Mouse (Mus musculus): Measurements from ENCODE around the gene Enpp3. TPM values are rescaled to one million over a fixed set of nuclear protein-coding genes. Genes with fewer than 3 reads are reported as not detected.

Enpp3 gene
- polyA plus RNA-seq, 1 experiment = 0.28 TPM

DNA sequence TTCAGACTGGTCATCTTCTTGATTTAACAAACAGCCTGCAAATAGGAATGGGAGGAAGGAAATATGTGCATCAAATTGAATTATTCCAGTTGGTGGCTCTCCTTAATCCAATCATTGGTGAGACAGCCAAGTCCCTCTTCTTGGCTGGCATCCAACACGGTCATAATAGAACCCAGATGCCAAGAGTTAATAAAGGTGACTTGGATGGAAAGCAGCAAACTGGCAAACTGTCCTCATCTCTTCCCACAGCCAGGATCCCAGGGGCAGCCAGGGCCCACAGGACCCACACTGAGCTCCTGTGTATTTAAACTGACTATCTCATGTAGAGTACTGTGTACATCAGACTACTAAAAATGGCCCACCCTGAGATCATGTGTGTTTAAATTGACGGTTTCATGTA lies 104.2 kb downstream of the Enpp3 start:
- 92% methylated on average over 2 of the region's 2 CpGs for WGBS
- Histone ChIP-seq H3K27ac (ENCODE audit: insufficient read depth, low read length) (no peak overlapping the region), H3K27me3 (ENCODE audit: control insufficient read depth, insufficient read depth, low read length) (no peaks in the 10 kb centered on the region), H3K4me3 (ENCODE audit: extremely low read depth, insufficient read depth, insufficient read length) (no peak overlapping the region), H3K4me1 (ENCODE audit: control insufficient read depth, insufficient read depth, insufficient read length) (no peaks in the 10 kb centered on the region), H3K36me3 (ENCODE audit: control insufficient read depth, insufficient read depth, low read length) (no peaks in the 10 kb centered on the region)
- TF ChIP-seq CTCF (IDR thresholded peaks at IDR 0.05; ENCODE audit: extremely low read depth, insufficient read depth, insufficient read length, insufficient replicate concordance) (no peak), POLR2A (IDR thresholded peaks at IDR 0.05; ENCODE audit: low read depth, low read length) (no peak)
- no peak for DNase-seq (ENCODE audit: low read depth in 1 of 2, low spot score in 2 of 2)

DNA sequence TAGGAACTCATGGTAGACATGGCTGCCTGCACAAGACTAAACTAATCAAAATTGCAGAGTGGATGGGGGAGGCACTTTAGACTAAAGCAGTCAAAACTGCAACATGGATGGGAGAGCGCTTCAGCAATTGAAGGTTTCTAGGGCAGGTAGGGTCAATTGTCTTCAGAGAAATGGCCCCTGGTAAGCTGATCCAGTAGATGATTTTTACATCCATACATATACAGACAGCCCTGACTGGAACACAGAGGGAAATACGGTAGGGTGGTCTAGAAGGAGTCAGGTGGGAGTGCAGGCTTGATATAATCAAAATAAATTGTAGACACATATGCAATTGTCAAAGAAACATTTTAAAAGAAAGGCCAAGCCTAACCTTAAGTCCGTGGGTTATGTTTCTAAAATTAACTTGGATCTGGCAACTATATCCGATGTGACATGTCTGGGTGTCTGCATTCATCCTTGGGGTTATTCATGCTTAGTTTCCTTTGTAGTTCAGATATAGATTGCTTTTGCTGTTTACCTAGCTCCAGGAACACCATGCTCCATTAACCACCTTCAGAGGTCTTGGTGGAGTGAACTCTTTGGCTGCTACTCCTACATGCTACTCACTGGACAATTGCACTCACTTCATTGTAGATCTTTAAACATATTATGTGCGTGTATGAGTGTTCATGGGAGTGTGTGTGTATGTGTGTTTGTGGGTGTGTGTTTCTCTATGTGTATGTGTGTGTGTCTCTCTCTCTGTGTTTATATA lies 107.4 kb downstream of the Enpp3 start:
- Histone ChIP-seq H3K4me3 (ENCODE audit: extremely low read depth, insufficient read depth, insufficient read length) (no peak overlapping the region), H3K27me3 (ENCODE audit: control insufficient read depth, insufficient read depth, low read length) (no peaks in the 10 kb centered on the region), H3K36me3 (ENCODE audit: control insufficient read depth, insufficient read depth, low read length) (no peaks in the 10 kb centered on the region), H3K27ac (ENCODE audit: insufficient read depth, low read length) (no peak overlapping the region), H3K4me1 (ENCODE audit: control insufficient read depth, insufficient read depth, insufficient read length) (no peaks in the 10 kb centered on the region)
- WGBS = 95% methylated on average over 5 of the region's 5 CpGs
- TF ChIP-seq CTCF (IDR thresholded peaks at IDR 0.05; ENCODE audit: extremely low read depth, insufficient read depth, insufficient read length, insufficient replicate concordance) (no peak), POLR2A (IDR thresholded peaks at IDR 0.05; ENCODE audit: low read depth, low read length) (no peak)
- no peak for DNase-seq (ENCODE audit: low read depth in 1 of 2, low spot score in 2 of 2)

DNA sequence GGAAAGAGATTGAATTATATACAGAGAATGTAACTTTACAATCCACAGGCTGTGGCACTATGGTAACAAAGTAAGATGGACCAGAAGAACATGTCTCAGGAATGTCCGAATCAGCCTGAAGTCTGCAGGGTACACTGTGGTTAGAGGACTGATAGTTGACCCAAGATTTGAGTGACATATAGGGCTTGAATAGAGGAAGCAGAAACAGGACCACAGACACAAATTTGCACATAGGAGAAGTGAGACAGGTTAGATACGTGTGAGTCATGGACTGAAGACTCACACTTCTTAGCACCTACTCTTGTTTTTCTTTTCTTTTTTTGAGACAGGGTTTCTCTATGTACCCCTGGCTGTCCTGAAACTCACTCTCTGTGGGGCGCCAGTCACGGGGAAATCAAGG lies 115.1 kb downstream of the Enpp3 start:
- Histone ChIP-seq H3K4me3 (ENCODE audit: extremely low read depth, insufficient read depth, insufficient read length) (no peak overlapping the region), H3K27ac (ENCODE audit: insufficient read depth, low read length) (no peak overlapping the region), H3K27me3 (ENCODE audit: control insufficient read depth, insufficient read depth, low read length) (no peaks in the 10 kb centered on the region), H3K36me3 (ENCODE audit: control insufficient read depth, insufficient read depth, low read length) (no peaks in the 10 kb centered on the region), H3K4me1 (ENCODE audit: control insufficient read depth, insufficient read depth, insufficient read length) (no peaks in the 10 kb centered on the region)
- TF ChIP-seq CTCF (IDR thresholded peaks at IDR 0.05; ENCODE audit: extremely low read depth, insufficient read depth, insufficient read length, insufficient replicate concordance) (no peak), POLR2A (IDR thresholded peaks at IDR 0.05; ENCODE audit: low read depth, low read length) (no peak)
- DNase-seq (ENCODE audit: low read depth in 1 of 2, low spot score in 2 of 2) = no peak
- WGBS = 53% methylated on average over 4 of the region's 4 CpGs

DNA sequence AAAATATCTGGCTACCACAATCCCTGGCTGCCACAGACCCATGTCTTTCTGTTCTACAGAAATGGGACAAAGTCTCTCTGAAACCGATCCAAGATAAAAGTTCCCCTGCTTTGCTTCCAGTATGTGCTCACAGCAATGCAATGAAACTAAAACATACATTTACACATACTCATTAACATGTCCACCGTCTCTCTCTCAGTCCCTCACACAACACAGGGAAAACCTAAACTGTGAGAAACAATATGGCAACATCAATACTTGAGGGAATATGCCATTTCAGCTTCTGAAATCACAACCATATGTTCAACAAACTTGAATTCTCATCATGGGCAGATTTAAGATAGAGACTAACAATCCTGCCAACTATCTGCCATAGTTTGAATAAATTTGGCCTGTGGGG lies 117.4 kb downstream of the Enpp3 start:
- H3K4me1 ChIP-seq (ENCODE audit: control insufficient read depth, insufficient read depth, insufficient read length) = no peaks in the 10 kb centered on the region
- no peaks in the 10 kb centered on the region for H3K36me3 ChIP-seq (ENCODE audit: control insufficient read depth, insufficient read depth, low read length)
- no peak for DNase-seq (ENCODE audit: low read depth in 1 of 2, low spot score in 2 of 2)
- no peak overlapping the region for H3K27ac ChIP-seq (ENCODE audit: insufficient read depth, low read length)
- no peak overlapping the region for H3K4me3 ChIP-seq (ENCODE audit: extremely low read depth, insufficient read depth, insufficient read length)
- H3K27me3 ChIP-seq (ENCODE audit: control insufficient read depth, insufficient read depth, low read length) = no peaks in the 10 kb centered on the region
- TF ChIP-seq POLR2A (IDR thresholded peaks at IDR 0.05; ENCODE audit: low read depth, low read length) (no peak), CTCF (IDR thresholded peaks at IDR 0.05; ENCODE audit: extremely low read depth, insufficient read depth, insufficient read length, insufficient replicate concordance) (no peak)
- WGBS = 93% methylated on average over 2 of the region's 2 CpGs

Other genes with a start within 250 kb of the Enpp3 start
- 108 TPM in 2 replicates for gene Ccn2, start 247.4 kb downstream of the Enpp3 start, polyA plus RNA-seq (2012; rRNA removed)
- 2.5 and 3.2 TPM in 2 replicates for gene Enpp1, start 130.7 kb downstream of the Enpp3 start, polyA plus RNA-seq (2012; rRNA removed)
- 12.6 and 14.4 TPM in 2 replicates for gene Med23, start 27.2 kb upstream of the Enpp3 start, polyA plus RNA-seq (2012; rRNA removed)
- not detected in 2 replicates for gene Arg1, start 84.7 kb upstream of the Enpp3 start, polyA plus RNA-seq (2012; rRNA removed)

Data from spleen, adult 2 months (tissue).